Mouse (Mus musculus) kidney, adult 2 months (tissue): Measurements from ENCODE around the gene Madd. TPM values are rescaled to one million over a fixed set of nuclear protein-coding genes. Genes with fewer than 3 reads are reported as not detected.

Experiments used
- DNase-seq: peaks from one replicate; pipeline ENCODE4 v3.0.0; 2021
- H3K27ac ChIP-seq: fragments of 200-500 bp; 2 replicates; pipeline ENCODE4 v1.5.1; 2012; ENCODE audit warnings: low read depth, low read length, control low read depth, inconsistent platforms; ENCODE audit not compliant: insufficient read depth
- H3K27me3 ChIP-seq: fragments of 200-500 bp; replicated peaks from 2 replicates; pipeline ENCODE4 v1.6.1; 2012; ENCODE audit warnings: mild to moderate bottlenecking, moderate library complexity, low read length, inconsistent platforms; ENCODE audit not compliant: control insufficient read depth, insufficient read depth
- H3K36me3 ChIP-seq: fragments of 200-500 bp; 2 replicates; pipeline ENCODE4 v1.6.1; 2012; ENCODE audit warnings: mild to moderate bottlenecking, moderate library complexity, low read length, inconsistent platforms; ENCODE audit not compliant: control insufficient read depth, insufficient read depth
- H3K4me1 ChIP-seq: fragments of 200-500 bp; 2 replicates; pipeline ENCODE4 v1.6.1; 2011; ENCODE audit warnings: low read length; ENCODE audit not compliant: control insufficient read depth, insufficient read depth
- H3K4me3 ChIP-seq: fragments of 200-500 bp; 2 replicates; pipeline ENCODE4 v1.5.1; 2011; ENCODE audit warnings: mild to moderate bottlenecking, low read depth, low read length, control low read depth; ENCODE audit not compliant: insufficient read depth
- CTCF ChIP-seq: fragments of 200-500 bp; conservative IDR thresholded peaks from 2 replicates; pipeline ENCODE4 v1.5.1; 2011; ENCODE audit warnings: low read depth, mild to moderate bottlenecking, control low read depth, low read length, moderate library complexity, mixed read lengths; ENCODE audit not compliant: insufficient read depth, insufficient read length
- POLR2A ChIP-seq: fragments of 200-500 bp; IDR thresholded peaks from one replicate; pipeline ENCODE4 v1.6.1; 2011; ENCODE audit warnings: low read depth, low read length, control low read depth
- WGBS: fragments of 180-500 bp; shearing (Covaris S2); methylation state at CpG from one replicate; pipeline ENCODE4 v1.1.7; 2018; 5-methylcytosine and 5-hydroxymethylcytosine counted together
- polyA plus RNA-seq: library from polyadenylated mRNA; depleted of rRNA; stranded (reverse); fragments of >200 nt; gene quantifications from 2 replicates; pipeline ENCODE4 v1.2.3, GENCODE M21; 2012

The Madd gene
- polyA plus RNA-seq, 1 experiment: 14.7 TPM

- H3K27ac ChIP-seq: no peak overlapping the region
- TF ChIP-seq CTCF (no peak), POLR2A (no peak)
- no peak for DNase-seq
- H3K36me3 ChIP-seq: no peaks in the 10 kb centered on the region
- no peaks in the 10 kb centered on the region for H3K27me3 ChIP-seq
- WGBS: 86% methylated on average over 10 of the region's 10 CpGs
- no peak overlapping the region for H3K4me3 ChIP-seq
- no peaks in the 10 kb centered on the region for H3K4me1 ChIP-seq
Measured at GRCm38 (mm10) chr2:91125101-91125500, 58.5 kb downstream of the Madd start.

DNA sequence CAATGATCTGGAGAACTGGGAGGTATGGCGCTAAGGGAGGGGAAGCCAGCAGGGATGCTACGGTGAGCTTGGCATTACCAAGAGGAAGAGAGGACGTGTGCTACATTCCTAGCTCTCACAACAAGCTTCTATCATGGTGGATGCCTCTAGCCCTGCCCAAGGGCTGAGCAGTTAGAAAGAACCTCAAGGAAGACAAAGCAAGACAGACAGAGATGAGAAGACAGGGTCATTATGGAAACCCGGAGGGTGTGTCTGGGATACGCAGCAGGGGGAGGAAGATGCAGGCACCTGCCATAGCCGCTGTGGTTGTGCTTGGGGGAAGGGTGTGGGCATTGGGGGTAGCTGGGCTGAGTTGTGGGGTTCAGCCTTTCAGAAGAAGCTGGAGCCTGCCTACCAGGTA, 60.1 kb downstream of the Madd start:
- Histone ChIP-seq H3K4me1 (no peaks in the 10 kb centered on the region), H3K4me3 (no peak overlapping the region), H3K36me3 (no peaks in the 10 kb centered on the region), H3K27me3 (no peaks in the 10 kb centered on the region), H3K27ac (no peak overlapping the region)
- DNase-seq: no peak
- WGBS: 79% methylated on average over 6 of the region's 6 CpGs
- TF ChIP-seq POLR2A: no peak
- no peak for TF ChIP-seq CTCF

GRCm38 (mm10) chr2:91121497-91121896, 62.1 kb downstream of the Madd start:
- no peak overlapping the region for H3K4me3 ChIP-seq
- no peaks in the 10 kb centered on the region for H3K4me1 ChIP-seq
- H3K27me3 ChIP-seq: no peaks in the 10 kb centered on the region
- DNase-seq: no peak
- no peak overlapping the region for H3K27ac ChIP-seq
- 54% methylated on average over 8 of the region's 8 CpGs for WGBS
- H3K36me3 ChIP-seq: no peaks in the 10 kb centered on the region
- no peak for TF ChIP-seq POLR2A
- TF ChIP-seq CTCF: no peak

GRCm38 (mm10) chr2:91121011-91121410, 62.6 kb downstream of the Madd start:
- Histone ChIP-seq H3K36me3 (no peaks in the 10 kb centered on the region), H3K4me1 (no peaks in the 10 kb centered on the region), H3K27ac (no peak overlapping the region), H3K4me3 (no peak overlapping the region), H3K27me3 (no peaks in the 10 kb centered on the region)
- no peak for DNase-seq
- WGBS: 61% methylated on average over 6 of the region's 6 CpGs
- TF ChIP-seq POLR2A: no peak
- TF ChIP-seq CTCF: no peak

GRCm38 (mm10) chr2:91120261-91120671, 63.4 kb downstream of the Madd start:
- H3K27ac ChIP-seq: no peak overlapping the region
- H3K4me1 ChIP-seq: no peaks in the 10 kb centered on the region
- H3K4me3 ChIP-seq: no peak overlapping the region
- no peak for DNase-seq
- TF ChIP-seq POLR2A: no peak
- no peak for TF ChIP-seq CTCF
- no peaks in the 10 kb centered on the region for H3K36me3 ChIP-seq
- no peaks in the 10 kb centered on the region for H3K27me3 ChIP-seq
- 67% methylated on average over 6 of the region's 6 CpGs for WGBS

- no peak for DNase-seq
Measured at GRCm38 (mm10) chr2:91119551-91119950, 64.1 kb downstream of the Madd start.

DNA sequence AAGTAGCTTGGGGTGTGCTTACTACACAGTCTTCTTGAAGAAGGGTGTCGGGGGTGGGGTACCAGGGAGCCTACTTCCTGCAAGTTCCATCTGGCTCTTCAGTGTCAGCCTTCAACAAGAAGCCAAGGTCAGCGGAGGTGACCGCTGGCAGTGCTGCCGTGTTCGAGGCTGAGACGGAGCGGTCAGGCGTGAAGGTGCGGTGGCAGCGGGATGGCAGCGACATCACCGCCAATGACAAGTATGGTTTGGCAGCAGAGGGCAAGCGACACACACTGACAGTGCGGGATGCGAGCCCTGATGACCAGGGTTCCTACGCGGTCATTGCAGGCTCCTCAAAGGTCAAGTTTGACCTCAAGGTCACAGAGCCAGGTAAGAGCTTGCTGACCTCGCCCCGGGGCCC, 64.6 kb downstream of the Madd start:
- 75% methylated on average over 19 of the region's 19 CpGs for WGBS

More at GRCm38 (mm10) chr2:91119551-91119950, 64.1 kb downstream of the Madd start:
- no peaks in the 10 kb centered on the region for H3K4me1 ChIP-seq
- 80% methylated on average over 6 of the region's 6 CpGs for WGBS
- H3K4me3 ChIP-seq: no peak overlapping the region
- no peak for TF ChIP-seq CTCF
- no peak for TF ChIP-seq POLR2A
- no peaks in the 10 kb centered on the region for H3K27me3 ChIP-seq
- no peak overlapping the region for H3K27ac ChIP-seq
- no peaks in the 10 kb centered on the region for H3K36me3 ChIP-seq

GRCm38 (mm10) chr2:91118647-91119046, 65.0 kb downstream of the Madd start:
- no peak overlapping the region for H3K27ac ChIP-seq
- 77% methylated on average over 1 of the region's 1 CpGs for WGBS
- no peak for DNase-seq

More for the DNA sequence above, 64.6 kb downstream of the Madd start:
- no peaks in the 10 kb centered on the region for H3K27me3 ChIP-seq
- H3K36me3 ChIP-seq: no peaks in the 10 kb centered on the region
- TF ChIP-seq CTCF: no peak
- no peak for TF ChIP-seq POLR2A
- H3K4me1 ChIP-seq: no peaks in the 10 kb centered on the region
- peak; percentile 30 for DNase-seq
- no peak overlapping the region for H3K27ac ChIP-seq
- H3K4me3 ChIP-seq: no peak overlapping the region

More at GRCm38 (mm10) chr2:91118647-91119046, 65.0 kb downstream of the Madd start:
- no peak for TF ChIP-seq CTCF
- TF ChIP-seq POLR2A: no peak
- H3K36me3 ChIP-seq: no peaks in the 10 kb centered on the region
- H3K27me3 ChIP-seq: no peaks in the 10 kb centered on the region
- no peak overlapping the region for H3K4me3 ChIP-seq
- no peaks in the 10 kb centered on the region for H3K4me1 ChIP-seq
